Mouse (Mus musculus) frontal cortex, postnatal 25 days (tissue): ENCODE results near the gene Sdccag8.

Source experiments
- DNase-seq, 2 experiments: peaks; one replicate each; pipeline ENCODE4 v3.0.0; 2022; ENCODE audit warnings: low spot score in 2 of 2

The Sdccag8 gene

DNA sequence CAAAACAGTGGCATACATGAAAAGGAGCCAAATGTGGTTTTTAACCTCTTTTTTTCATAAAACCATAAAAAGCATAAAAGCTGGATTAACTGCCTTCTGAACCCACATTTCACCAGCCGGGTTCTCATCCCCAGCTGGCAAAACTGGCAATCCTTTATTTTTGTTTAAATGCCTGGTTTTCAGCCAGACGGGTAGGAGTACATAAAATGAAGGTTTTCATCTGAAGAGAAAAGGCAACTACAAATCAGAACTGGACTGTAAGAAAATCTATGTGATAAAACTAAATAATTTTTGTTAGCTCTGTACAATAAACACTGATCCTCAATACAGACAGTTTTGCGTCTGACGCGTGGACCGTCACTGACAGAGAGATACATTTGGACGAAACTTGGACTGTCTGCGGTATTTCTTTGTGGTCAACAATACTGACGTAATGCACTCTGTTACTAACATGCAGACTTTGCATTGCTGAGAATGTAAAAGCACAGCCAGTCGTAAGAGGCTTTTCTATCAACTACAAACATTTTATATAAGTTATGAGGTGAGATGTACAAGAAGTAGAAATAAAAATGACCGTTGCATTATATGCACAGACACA is 237.0 kb downstream of the Sdccag8 start:
- DNase-seq, result no peak

DNA sequence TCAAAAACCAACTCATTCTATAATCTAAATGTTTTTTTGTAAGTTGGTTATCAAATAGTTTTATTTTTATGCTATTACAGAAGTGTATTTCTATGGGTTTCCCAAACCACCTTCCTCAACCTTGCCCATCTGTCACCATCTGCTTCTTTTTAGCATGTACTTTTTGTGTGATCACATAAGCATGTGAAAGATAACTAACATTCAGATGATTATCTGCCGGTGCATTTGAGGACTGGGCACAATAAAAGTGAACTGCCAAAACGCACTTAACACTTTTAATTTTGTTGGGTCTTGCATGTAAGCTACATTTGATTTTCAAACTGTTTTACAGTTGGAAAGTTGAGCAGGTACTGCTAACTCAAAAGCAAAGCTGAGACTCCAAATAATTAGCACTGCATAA is 240.4 kb downstream of the Sdccag8 start:
- DNase-seq, result no peak

GRCm38 (mm10) chr1:177061761-177062160 is 247.3 kb downstream of the Sdccag8 start:
- DNase-seq, result no peak

GRCm38 (mm10) chr1:177065732-177066131 is 251.3 kb downstream of the Sdccag8 start:
- DNase-seq, result no peak

DNA sequence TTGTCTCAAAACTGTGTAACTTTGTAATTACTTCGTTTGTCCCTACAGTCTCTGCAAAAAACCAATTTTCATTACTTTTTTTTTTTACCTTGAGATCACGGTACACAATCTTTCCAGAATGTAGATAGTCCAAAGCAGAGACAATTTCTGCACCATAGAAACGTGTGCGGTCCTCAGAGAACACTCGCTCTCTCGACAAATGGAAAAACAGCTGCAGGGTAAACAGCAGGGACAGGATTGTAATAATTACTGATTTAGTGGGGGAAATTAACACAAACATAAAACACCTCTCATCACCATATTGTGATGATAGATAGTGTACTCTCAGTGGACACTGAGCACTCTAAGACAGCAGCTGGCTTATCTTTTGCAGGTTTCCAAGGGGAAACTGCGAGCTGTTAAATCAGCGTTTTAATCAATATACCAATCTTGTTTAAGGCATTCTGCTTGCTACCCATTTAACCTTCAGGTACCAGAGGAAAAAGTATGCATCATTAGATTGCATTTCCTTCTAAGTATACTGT is 252.7 kb downstream of the Sdccag8 start:
- DNase-seq, result no peak

- no peak for DNase-seq
These were observed 254.7 kb downstream of the Sdccag8 start for GRCm38 (mm10) chr1:177069161-177069560.
